ENCODE assay signal across 1 mouse cellular context in genomic region chr19:36918441-36919301, GRCm38 (mm10).
TF ChIP-seq lines count a peak whose summit lies in the region.

No protein-coding gene starts in this region.

TF ChIP-seq in CH12.LX, 34 proteins besides CTCF, POLR2A, EP300 and RAD21 (continued from another document):
- no peak; the same call in 1 of the 2 replicates for TF ChIP-seq TCF12 (IDR thresholded peaks at IDR 0.05; ENCODE audit: low read depth, low read length)
- TF ChIP-seq ZMIZ1 (IDR thresholded peaks at IDR 0.05; ENCODE audit: low read depth, low read length), result no peak; the same call in 1 of the 2 replicates
- TF ChIP-seq MAFK (IDR thresholded peaks at IDR 0.05; ENCODE audit: insufficient replicate concordance, low read length), result no peak
- peak; percentile 46; the same call in 1 of the 2 replicates for TF ChIP-seq BHLHE40 (IDR thresholded peaks at IDR 0.05; ENCODE audit: low read depth, low read length)
- TF ChIP-seq ZNF384 (IDR thresholded peaks at IDR 0.05; ENCODE audit: low read depth, low read length), result no peak
- TF ChIP-seq ZC3H11A (IDR thresholded peaks at IDR 0.05; ENCODE audit: low read depth, low read length), result no peak
- no peak for TF ChIP-seq POLR2AphosphoS2 (IDR thresholded peaks at IDR 0.05; ENCODE audit: low read depth, low read length)
